Mouse (Mus musculus): ENCODE measurements around the gene Mafk. TPM values are rescaled to one million over a fixed set of nuclear protein-coding genes. Genes with fewer than 3 reads are reported as not detected.

The Mafk gene
- polyA plus RNA-seq, 1 experiment = 12.9 TPM

DNA sequence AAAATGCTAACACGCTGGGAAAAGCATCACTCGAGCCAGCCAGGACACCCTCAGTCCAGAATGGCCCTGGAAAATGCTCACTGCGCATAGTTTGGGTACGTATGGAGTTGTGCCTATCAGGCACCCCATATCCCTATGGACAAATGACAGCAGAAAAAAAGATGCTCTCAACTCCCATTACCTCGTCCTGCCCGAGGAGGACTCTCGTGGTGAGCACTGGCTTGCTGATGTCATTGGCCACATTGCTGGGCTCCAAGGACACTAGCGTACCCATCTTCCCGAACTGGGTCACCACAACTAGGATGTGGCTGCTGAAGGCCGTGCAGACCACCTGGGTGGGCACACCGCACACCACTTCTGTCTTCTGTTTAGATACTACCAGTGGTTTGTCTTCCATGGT lies 34.6 kb downstream of the Mafk start:
- H3K4me3 ChIP-seq (ENCODE audit: insufficient read depth, low read length) = peak overlapping the region; percentile 87
- H3K4me1 ChIP-seq (ENCODE audit: control insufficient read depth, insufficient read depth, low read length) = peaks cover 6% of the 10 kb centered on the region; the same call in 1 of the 2 replicates
- no peak for TF ChIP-seq CTCF (IDR thresholded peaks at IDR 0.05; ENCODE audit: borderline replicate concordance, insufficient read depth, low read length)
- H3K27ac ChIP-seq (ENCODE audit: insufficient read depth, low read length) = no peak overlapping the region

DNA sequence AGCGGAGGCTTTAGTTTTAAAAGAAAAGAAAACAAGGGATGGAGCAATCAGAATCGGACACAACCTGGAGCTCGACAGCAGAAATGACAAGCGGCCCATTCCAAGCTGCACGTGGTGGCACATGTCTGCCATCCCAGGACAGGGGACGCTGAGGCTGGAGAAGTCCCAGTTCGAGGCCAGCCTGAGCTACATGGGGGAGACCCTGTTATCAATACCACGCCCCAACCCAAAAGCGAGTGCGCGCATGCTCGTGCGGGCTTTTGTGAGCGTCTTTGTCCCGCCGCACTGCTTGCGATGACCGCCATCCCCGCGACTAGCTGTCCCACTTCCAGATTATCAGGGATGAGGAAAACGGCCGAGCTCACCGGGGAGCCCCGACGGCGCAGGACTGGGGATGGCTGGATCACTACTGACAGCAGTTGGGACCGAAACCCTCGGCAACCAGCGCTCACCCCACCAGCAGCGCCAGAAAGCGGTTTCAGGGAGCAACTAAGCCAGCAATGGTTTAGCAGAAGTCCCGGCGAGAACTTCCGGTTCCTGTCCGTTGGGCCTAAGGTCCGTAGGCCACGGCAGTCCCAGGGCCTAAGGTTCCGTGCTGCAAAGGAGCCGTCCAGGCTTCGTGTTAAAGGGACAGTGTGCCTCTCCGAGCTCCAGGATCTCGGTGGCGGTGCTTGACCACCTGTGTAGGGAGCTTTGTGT lies 35.2 kb downstream of the Mafk start, which contains the start of the genes Gm26938 and Psmg3:
Gene Gm26938 (minus strand): TSS at position 51 of the 699 bp plus-strand sequence.
Gene Psmg3 (minus strand): TSS at position 529 of the 699 bp plus-strand sequence.
- Histone ChIP-seq H3K27ac (ENCODE audit: insufficient read depth, low read length) (no peak within 1 kb of the TSS), H3K4me3 (ENCODE audit: insufficient read depth, low read length) (peak within 1 kb of the TSS; percentile 87), H3K4me1 (ENCODE audit: control insufficient read depth, insufficient read depth, low read length) (peaks cover 6% of the 10 kb centered on the region; the same call in 1 of the 2 replicates)
- TF ChIP-seq CTCF (IDR thresholded peaks at IDR 0.05; ENCODE audit: borderline replicate concordance, insufficient read depth, low read length) (no peak), POLR2A (IDR thresholded peaks at IDR 0.05; ENCODE audit: low read depth, low read length) (peak; percentile 88)

DNA sequence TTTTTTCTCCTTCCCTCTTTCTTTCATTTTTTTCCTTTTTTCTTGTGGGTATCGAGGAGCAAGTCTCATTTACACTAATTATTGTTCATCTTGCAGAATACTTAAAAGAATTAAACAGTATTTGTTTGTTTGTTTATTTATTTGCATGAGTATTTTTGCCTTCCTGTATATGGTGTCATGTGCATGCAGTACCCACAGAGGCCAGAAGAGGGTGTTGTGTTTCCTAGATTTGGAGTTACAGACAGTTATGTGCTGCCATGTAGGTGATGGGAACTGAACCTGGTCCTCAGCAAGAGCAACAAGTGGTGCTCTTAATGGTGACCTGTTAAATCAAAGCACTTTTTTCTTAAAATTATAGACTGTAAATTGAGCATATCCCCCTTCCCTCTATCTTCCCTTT lies 36.3 kb downstream of the Mafk start:
- Histone ChIP-seq H3K27ac (ENCODE audit: insufficient read depth, low read length) (no peak overlapping the region), H3K4me3 (ENCODE audit: insufficient read depth, low read length) (no peak overlapping the region), H3K4me1 (ENCODE audit: control insufficient read depth, insufficient read depth, low read length) (peaks cover 6% of the 10 kb centered on the region; the same call in 1 of the 2 replicates)
- TF ChIP-seq POLR2A (IDR thresholded peaks at IDR 0.05; ENCODE audit: low read depth, low read length) = no peak
- TF ChIP-seq CTCF (IDR thresholded peaks at IDR 0.05; ENCODE audit: borderline replicate concordance, insufficient read depth, low read length) = no peak

GRCm38 (mm10) chr5:139829384-139829783 lies 38.1 kb downstream of the Mafk start:
- Histone ChIP-seq H3K4me3 (ENCODE audit: insufficient read depth, low read length) (no peak overlapping the region), H3K4me1 (ENCODE audit: control insufficient read depth, insufficient read depth, low read length) (peaks cover 6% of the 10 kb centered on the region; the same call in 1 of the 2 replicates), H3K27ac (ENCODE audit: insufficient read depth, low read length) (no peak overlapping the region)
- TF ChIP-seq CTCF (IDR thresholded peaks at IDR 0.05; ENCODE audit: borderline replicate concordance, insufficient read depth, low read length) = no peak
- TF ChIP-seq POLR2A (IDR thresholded peaks at IDR 0.05; ENCODE audit: low read depth, low read length) = no peak

DNA sequence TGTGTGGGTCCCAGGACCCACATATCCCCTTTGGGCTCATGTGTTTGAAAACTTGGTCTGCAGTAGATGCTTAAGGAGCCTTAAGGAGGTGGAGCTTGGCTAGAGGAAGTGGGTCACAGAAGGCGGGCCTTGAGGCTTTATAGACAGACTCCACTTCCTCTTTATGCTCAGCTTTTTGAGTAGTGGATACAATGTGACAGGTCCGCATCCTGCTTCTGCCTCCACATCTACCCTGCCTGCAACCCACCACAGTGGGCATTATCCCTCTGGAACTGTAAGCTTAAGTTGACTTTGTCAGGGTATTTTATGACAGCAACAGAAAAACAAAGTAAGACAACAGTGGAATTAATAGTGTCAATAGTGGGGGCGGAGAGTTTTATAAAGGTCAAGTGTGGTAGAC lies 39.4 kb downstream of the Mafk start:
- no peak for TF ChIP-seq CTCF (IDR thresholded peaks at IDR 0.05; ENCODE audit: borderline replicate concordance, insufficient read depth, low read length)
- no peak for TF ChIP-seq POLR2A (IDR thresholded peaks at IDR 0.05; ENCODE audit: low read depth, low read length)
- no peak overlapping the region for H3K27ac ChIP-seq (ENCODE audit: insufficient read depth, low read length)
- no peak overlapping the region for H3K4me3 ChIP-seq (ENCODE audit: insufficient read depth, low read length)
- H3K4me1 ChIP-seq (ENCODE audit: control insufficient read depth, insufficient read depth, low read length) = no peaks in the 10 kb centered on the region

DNA sequence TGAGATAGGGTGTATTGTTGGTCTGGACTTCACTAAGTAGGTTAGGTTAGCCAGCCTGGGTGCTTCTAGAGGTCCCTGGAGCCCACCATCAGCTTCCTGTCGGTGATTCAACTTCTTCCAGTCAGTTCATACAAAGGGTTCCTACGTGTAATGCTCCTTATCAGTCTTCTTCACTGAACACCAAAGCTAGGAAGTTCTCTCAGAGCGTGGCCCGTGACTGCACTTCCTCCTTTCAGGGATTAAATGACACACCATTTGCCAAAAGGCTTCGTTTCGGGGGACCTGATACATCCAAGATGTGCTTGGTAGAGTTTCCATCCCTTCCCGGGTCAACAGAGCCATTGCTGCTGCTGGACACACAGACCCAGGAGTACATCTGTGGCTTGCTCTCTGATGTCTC lies 40.8 kb downstream of the Mafk start:
- no peak for TF ChIP-seq CTCF (IDR thresholded peaks at IDR 0.05; ENCODE audit: borderline replicate concordance, insufficient read depth, low read length)
- TF ChIP-seq POLR2A (IDR thresholded peaks at IDR 0.05; ENCODE audit: low read depth, low read length) = no peak
- H3K4me1 ChIP-seq (ENCODE audit: control insufficient read depth, insufficient read depth, low read length) = no peaks in the 10 kb centered on the region
- H3K27ac ChIP-seq (ENCODE audit: insufficient read depth, low read length) = no peak overlapping the region
- no peak overlapping the region for H3K4me3 ChIP-seq (ENCODE audit: insufficient read depth, low read length)

- no peak overlapping the region for H3K27ac ChIP-seq (ENCODE audit: insufficient read depth, low read length)
- TF ChIP-seq CTCF (IDR thresholded peaks at IDR 0.05; ENCODE audit: borderline replicate concordance, insufficient read depth, low read length) (no peak), POLR2A (IDR thresholded peaks at IDR 0.05; ENCODE audit: low read depth, low read length) (no peak)
- no peak overlapping the region for H3K4me3 ChIP-seq (ENCODE audit: insufficient read depth, low read length)
- H3K4me1 ChIP-seq (ENCODE audit: control insufficient read depth, insufficient read depth, low read length) = no peaks in the 10 kb centered on the region
These were observed 44.4 kb downstream of the Mafk start for GRCm38 (mm10) chr5:139835706-139836105.

GRCm38 (mm10) chr5:139838476-139838892 lies 47.2 kb downstream of the Mafk start:
- H3K4me1 ChIP-seq (ENCODE audit: control insufficient read depth, insufficient read depth, low read length) = no peaks in the 10 kb centered on the region
- TF ChIP-seq CTCF (IDR thresholded peaks at IDR 0.05; ENCODE audit: borderline replicate concordance, insufficient read depth, low read length) (no peak), POLR2A (IDR thresholded peaks at IDR 0.05; ENCODE audit: low read depth, low read length) (no peak)
- no peak overlapping the region for H3K4me3 ChIP-seq (ENCODE audit: insufficient read depth, low read length)
- H3K27ac ChIP-seq (ENCODE audit: insufficient read depth, low read length) = no peak overlapping the region

DNA sequence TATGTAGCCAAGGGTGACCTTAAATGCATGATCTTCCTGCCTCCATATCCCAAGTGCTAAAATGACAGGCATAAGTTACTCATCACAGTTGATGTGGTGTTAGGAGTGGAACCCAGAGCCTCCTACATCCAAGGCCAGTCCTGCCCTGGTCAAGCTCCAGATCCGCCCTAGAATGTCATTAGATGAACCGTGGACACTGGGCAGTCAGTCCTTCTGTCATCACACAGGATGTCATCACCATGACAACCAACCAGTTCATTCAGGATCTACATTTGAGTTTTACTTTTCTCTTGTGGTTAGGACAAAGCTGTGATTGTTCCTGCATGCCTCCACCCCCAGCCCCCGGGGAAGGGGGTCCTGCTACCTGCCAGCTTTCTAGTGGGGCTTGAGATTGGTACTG lies 47.8 kb downstream of the Mafk start:
- Histone ChIP-seq H3K27ac (ENCODE audit: insufficient read depth, low read length) (no peak overlapping the region), H3K4me3 (ENCODE audit: insufficient read depth, low read length) (no peak overlapping the region), H3K4me1 (ENCODE audit: control insufficient read depth, insufficient read depth, low read length) (no peaks in the 10 kb centered on the region)
- no peak for TF ChIP-seq CTCF (IDR thresholded peaks at IDR 0.05; ENCODE audit: borderline replicate concordance, insufficient read depth, low read length)
- no peak for TF ChIP-seq POLR2A (IDR thresholded peaks at IDR 0.05; ENCODE audit: low read depth, low read length)

DNA sequence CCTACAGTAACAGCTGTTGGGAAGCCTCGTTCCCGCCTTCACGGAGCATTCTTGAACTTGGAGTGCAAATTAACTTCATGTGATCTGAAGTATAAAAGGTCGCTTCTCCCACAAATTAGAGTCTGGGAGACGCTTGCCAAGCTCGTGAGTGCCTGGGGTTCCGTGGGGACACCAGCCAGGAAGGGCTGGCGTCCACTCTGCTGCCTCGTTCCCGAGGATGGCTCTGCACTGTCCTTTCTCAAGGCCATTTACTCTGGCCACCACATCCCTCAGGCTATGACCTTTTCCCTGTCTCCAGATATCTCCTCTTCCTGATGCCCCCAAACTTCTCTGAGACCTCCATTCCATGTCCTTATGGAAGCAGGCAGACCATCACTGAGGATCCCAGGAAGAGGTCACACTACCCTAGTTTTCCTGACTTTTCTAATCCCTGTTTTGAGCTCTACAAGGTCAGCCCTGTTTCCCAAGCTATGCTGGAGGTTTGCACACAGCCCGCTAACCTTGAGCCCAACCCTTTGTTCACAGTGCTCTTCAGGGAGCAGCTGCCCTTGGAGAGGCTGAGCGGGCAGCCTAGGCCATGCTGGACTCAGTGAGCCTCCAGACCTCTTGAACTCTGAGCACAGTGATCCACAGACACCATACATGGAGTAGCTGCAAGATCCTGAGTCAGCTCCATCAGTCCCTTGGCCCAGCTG lies 58.5 kb downstream of the Mafk start:
- TF ChIP-seq CTCF (IDR thresholded peaks at IDR 0.05; ENCODE audit: borderline replicate concordance, insufficient read depth, low read length) (no peak), POLR2A (IDR thresholded peaks at IDR 0.05; ENCODE audit: low read depth, low read length) (no peak)
- Histone ChIP-seq H3K4me1 (ENCODE audit: control insufficient read depth, insufficient read depth, low read length) (0 out of 2 replicates have a peak, but pooled peaks cover 3% of the 10 kb centered on the region), H3K27ac (ENCODE audit: insufficient read depth, low read length) (no peak overlapping the region), H3K4me3 (ENCODE audit: insufficient read depth, low read length) (no peak overlapping the region)

Other genes with a start within 250 kb of the Mafk start
- gene Uncx, start 248.0 kb upstream of the Mafk start, polyA plus RNA-seq (2011; ENCODE audit: insufficient read length, low read depth, missing spikeins) = 0.33 TPM in 1 of 2 replicates, not detected in the other
- gene Micall2, start 55.2 kb upstream of the Mafk start, polyA plus RNA-seq (2011; ENCODE audit: insufficient read length, low read depth, missing spikeins) = 13.3 and 17.0 TPM in 2 replicates
- 40.0 and 43.6 TPM in 2 replicates for gene Ints1, start 15.8 kb upstream of the Mafk start, polyA plus RNA-seq (2011; ENCODE audit: insufficient read length, low read depth, missing spikeins)
- not detected in 2 replicates for gene Tmem184a, start 28.4 kb downstream of the Mafk start, polyA plus RNA-seq (2011; ENCODE audit: insufficient read length, low read depth, missing spikeins)
- not detected in 2 replicates for gene Gm26938, start 34.9 kb downstream of the Mafk start, polyA plus RNA-seq (2011; ENCODE audit: insufficient read length, low read depth, missing spikeins)
- 15.3 and 15.8 TPM in 2 replicates for gene Psmg3, start 35.4 kb downstream of the Mafk start, polyA plus RNA-seq (2011; ENCODE audit: insufficient read length, low read depth, missing spikeins)
- gene Elfn1, start 116.4 kb downstream of the Mafk start, polyA plus RNA-seq (2011; ENCODE audit: insufficient read length, low read depth, missing spikeins) = 2.1 and 2.7 TPM in 2 replicates